Mouse (Mus musculus) layer of hippocampus, adult 6 months (tissue): ENCODE results near the gene Gm49383. TPM values are rescaled to one million over a fixed set of nuclear protein-coding genes. Genes with fewer than 3 reads are reported as not detected.

Experiments used
- long read RNA-seq, 2 experiments: library from polyadenylated mRNA; unstranded; transcript quantifications; one replicate each; pipeline ENCODE4 v2.0.0; 2019 to 2020
- microRNA-seq: library from miRNA; unstranded; fragments of <30 nt; microRNA quantifications from one replicate; pipeline ENCODE4 v1.2.0, GENCODE M21; 2020
- polyA plus RNA-seq: library from polyadenylated mRNA; unstranded; fragments of <200 nt; fragmentation: Nextera tagmentation; gene quantifications from 2 replicates; pipeline ENCODE4 v1.2.3, GENCODE M21; 2021

Gm49383 gene
- polyA plus RNA-seq = 2.6 and 3.3 TPM in 2 replicates
- long read RNA-seq, experiment 1, partial matches to known transcripts = 0 of 1 reads
- long read RNA-seq, experiment 1, other reads (novel, unspliced or antisense) = 1 of 1 reads
- long read RNA-seq, experiment 2, partial matches to known transcripts = 0 of 3 reads
- long read RNA-seq, experiment 2, other reads (novel, unspliced or antisense) = 3 of 3 reads

DNA sequence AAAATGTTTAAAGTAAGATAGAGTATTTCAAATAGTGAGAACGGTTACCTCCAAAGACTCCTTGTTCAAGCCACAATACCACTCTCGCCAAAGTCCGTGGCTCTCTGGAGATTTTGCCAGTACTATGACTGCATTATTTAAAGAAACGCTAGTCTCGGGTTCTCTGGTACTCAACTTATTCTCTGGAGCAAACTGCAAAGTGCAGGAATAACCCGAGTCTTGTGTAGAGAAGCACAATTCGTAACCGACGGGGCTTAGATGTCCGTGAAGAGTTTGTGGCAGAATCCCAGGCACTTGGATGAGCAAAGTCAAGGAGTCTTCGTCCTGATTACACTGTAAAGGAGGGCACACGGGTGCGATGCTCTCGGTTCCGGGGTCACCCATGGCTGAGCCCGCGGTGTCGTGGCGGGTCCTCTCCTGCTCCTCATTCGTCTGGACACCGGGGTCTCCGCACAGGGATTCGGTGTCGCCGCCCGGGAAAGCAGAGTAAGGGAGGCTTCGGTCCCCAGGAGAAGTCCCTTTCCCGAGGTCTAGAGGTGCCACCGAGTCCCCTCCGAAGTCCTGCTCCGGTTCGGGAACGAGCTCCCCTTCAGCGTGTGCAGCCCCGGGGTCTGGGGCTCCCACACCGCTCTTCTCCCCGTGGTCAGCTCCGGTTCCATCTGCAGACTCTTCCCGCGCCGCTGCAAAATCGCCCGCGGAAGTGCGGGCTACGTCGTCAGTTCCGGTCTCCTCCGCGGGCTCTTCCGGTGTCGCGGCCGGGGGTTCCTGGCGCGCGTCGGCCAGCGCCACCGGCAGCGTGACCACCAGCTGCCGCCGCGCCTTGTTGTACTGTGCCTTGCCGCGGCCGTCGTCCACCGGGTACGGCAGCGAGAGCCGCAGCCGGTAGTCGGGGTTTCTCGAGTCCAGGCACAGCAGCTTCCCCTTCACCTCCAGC lies at the start of gene Gm49383:
Gm49383 (minus strand) TSS at position 661 of the 934 bp plus-strand sequence.

DNA sequence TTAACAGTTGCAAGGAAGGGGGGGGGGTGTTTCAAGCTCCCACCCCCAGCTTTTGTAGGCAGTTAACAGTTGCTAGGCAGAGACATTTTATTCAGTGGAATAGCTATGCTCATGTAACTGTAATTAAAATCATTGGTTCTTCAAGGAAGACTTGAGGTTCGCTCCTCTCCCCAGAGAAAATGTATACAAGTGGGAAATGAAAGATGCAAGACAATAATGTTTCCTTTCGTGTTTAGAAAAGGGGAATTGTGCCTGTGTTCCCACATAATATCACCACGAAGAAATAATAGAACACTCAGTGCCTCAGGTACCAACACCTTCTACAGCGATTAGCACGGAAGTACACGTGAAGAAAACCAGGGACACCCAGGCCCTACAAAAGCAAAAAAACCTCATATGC lies 44.0 kb upstream of the Gm49383 start, which contains the start of gene Klhdc1:
Klhdc1 (plus strand) TSS at position 301 of the 400 bp plus-strand sequence.

DNA sequence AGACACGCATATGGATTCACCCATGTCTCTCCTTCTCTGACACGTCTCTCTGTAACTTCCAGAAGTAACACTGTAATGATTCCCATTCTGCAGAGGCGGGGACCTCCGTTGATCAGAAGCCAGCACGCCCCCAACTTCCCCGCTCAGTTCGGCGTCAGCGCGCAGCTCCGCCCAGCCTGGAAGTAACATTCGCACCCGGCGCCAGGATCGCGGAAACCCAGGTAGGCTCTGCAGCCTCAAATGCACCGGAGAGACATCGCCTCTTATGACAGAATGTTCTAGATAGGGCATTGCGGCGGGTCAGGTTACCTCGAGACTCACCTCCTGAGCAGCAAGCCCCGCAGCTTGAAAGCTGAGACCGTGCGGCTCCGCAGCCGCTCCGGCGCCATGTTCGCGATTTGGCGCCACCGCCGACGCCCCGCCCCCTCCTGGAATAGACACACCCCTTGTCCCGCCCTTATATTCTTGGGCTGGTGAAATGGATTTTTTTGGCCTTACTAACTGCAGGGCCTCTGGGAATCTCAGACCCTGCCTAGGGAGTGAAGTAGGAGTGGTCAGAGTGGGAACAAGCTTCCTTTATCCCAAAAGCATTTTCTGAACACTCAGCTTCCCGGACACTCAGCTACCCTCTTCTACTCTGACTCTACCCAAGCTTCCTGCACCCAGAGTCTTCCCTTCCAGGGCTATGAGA lies 31.0 kb upstream of the Gm49383 start, which contains the start of gene Pole2:
Pole2 (minus strand) TSS at position 420 of the 691 bp plus-strand sequence.

DNA sequence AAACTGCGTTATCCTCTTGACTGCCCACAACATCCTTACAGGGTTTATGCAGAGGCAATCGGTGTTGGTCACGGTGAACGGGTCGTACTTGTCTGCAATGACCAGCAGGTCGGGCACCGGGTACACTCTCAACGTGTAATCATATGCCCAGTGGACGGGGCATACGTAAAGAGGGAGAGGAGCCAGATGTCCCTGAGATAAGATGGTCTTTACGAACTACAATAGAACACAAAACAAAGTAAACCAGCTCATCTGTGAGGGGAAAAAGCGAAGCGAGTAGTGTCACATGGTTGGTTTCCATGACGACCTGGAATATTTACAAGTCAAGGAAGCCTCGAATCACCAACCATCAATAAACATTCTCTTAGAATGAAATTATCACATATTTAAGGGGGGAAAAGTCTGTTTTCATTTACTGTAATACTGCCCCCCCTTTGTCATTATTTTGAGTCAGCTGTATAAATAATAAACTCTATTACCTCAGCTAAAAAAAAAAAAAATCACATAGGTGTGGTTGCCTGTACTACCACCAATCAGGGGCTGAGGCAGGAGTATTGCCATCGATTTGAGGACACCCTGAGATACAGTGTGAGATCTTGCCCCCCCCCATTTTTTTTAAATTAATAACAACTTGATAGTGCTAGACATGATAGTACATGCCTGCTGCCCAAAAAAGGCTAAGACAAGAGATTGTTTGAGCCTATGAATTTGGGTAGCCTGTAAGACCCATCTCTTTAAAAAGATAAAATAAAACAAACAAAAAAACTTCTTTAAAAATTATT lies 7.3 kb upstream of the Gm49383 start, which contains the start of gene Gm49384:
Gm49384 (minus strand) TSS at position 216 of the 782 bp plus-strand sequence.

DNA sequence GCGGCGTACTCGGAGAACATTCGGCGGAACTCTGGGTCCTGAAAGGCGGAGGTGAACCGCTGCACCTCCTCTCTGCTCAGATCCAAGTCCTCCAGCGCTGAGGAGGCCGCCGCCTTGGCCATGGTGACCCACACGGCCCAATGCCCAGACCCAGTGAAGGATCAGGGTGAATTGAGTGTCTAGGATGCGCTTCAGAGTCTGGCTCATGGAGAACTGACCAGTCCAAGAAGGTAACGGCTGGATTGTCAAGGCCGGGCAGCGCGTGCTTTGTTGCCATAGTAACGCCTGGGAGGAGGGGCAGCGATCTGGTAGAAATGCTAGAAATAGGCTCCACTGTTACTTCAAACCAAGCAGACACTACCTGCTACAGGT lies 1.2 kb upstream of the Gm49383 start, which contains the start of gene Dnaaf2:
Dnaaf2 (minus strand) TSS at position 266 of the 372 bp plus-strand sequence.

DNA sequence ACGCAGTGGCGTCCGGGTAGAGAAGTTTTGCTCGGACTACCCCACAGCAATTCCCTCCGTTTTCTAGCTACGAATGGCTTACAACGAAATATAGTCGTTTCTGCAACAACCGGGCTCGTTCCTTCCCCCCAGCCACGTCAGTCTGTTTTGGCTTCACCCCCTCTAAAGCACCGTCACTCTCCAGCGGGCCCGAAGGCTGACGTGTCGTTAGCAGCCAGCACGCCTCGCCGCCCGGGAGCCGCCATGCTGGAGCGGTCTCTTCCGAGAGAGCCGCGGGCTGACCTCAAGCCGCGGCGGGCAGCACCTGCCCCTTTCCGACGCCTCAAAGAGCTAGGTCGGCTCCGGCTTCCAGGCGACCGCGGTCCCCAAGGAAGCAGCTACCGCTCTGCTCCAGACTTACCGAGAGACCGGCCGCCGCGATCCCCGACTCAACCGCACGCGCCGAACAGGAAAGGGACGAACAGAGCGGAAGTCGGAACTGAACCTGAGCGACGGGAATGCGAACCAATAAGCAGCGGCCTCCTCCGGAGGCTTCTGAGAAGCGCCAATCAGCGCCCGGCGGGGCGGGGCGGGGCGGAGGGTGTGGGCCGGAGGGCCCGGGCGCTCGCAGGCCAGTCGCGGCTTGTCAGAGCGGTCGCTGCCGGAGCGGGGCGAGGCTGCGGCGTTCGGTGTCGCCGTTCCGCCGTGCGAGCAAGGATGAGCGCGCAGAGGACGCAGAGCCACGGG lies 13.2 kb downstream of the Gm49383 start, which contains the start of the genes Rpl36al and Mgat2:
Rpl36al (minus strand) TSS at position 501 of the 726 bp plus-strand sequence.
Mgat2 (plus strand) TSS at position 575 of the 726 bp plus-strand sequence.

DNA sequence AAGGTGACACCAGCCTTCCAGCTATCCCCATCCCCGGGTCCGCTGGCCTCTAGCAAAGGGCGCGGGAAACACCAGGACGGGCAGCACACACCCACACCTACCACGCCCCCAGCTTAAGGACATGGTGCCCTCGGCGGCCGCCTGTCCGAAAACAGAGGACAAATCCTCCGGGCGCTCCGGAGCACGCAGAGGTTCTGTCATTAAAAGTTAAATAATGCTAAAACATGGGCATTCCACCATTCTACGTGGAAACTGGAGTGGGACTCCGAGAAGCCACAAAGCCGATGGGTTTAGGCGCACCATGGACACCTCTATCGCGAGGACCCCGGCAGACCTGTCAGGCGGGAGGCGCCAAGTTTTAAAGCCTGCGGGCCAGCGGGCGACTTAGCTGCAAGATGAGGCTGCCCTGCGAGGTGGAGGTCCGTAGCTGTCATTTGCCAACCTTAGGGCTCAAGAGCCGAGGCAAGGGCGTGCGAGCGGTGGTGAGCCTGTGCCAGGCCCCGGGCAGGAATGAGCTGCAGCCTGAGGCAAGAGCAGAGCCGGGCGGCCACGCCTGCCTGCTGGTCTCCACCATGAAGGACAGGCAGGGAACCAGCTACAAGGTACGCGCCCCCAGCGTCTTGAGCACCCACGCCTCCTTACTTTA lies 28.3 kb downstream of the Gm49383 start, which contains the start of gene Lrr1:
Lrr1 (plus strand) TSS at position 354 of the 646 bp plus-strand sequence.

DNA sequence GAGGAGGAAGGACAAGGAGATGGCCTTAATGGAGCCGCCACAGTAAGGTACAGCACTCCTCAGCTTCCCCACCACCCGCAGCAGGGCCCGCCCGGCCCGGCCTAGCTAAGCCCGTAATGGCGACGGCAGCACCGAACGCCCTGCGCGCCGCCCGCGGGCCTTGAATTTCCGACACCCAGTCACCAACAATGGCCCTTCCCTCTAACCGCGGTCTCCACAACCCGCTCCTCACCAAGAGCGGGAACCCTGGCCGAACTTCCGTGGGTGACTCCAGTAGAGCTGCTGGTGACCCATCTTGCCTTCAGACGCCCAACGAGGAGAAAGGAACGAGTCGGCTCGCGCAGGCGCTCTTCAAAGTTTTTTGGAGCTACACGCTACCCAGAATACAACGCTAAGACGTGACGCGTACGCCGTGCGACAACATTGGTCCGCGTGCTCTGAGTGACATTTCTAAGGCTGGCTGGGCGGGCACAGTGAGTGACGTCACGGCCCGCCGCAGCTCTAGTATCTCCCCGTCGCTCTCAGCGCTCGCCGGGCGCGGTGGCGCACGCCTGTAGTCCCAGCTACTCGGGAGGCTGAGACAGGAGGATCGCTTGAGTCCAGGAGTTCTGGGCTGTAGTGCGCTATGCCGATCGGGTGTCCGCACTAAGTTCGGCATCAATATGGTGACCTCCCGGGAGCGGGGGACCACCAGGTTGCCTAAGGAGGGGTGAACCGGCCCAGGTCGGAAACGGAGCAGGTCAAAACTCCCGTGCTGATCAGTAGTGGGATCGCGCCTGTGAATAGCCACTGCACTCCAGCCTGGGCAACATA lies 37.9 kb downstream of the Gm49383 start, which contains the start of gene Rps29:
Rps29 (minus strand) TSS at position 422 of the 813 bp plus-strand sequence.

Small RNAs within 50 kb of the gene (microRNA-seq; reads per million reads assigned to microRNA genes)
- gene Gm47287 (not detected), gene Gm47295 (1.1 reads per million)

Other genes starting within 250 kb of the Gm49383 start
- gene Rps29, start 37.9 kb downstream of the Gm49383 start, polyA plus RNA-seq = 7,577 and 7,931 TPM in 2 replicates
- gene Lrr1, start 28.3 kb downstream of the Gm49383 start, polyA plus RNA-seq = 0.16 TPM in 1 of 2 replicates, not detected in the other
- 696 and 750 TPM in 2 replicates for gene Rpl36al, start 13.0 kb downstream of the Gm49383 start, polyA plus RNA-seq
- gene Mgat2, start 12.9 kb downstream of the Gm49383 start, polyA plus RNA-seq = 37.3 and 37.7 TPM in 2 replicates
- 5.2 and 7.0 TPM in 2 replicates for gene Dnaaf2, start 1.3 kb upstream of the Gm49383 start, polyA plus RNA-seq
- 1.2 and 2.5 TPM in 2 replicates for gene Gm49384, start 7.2 kb upstream of the Gm49383 start, polyA plus RNA-seq
- gene Pole2, start 31.1 kb upstream of the Gm49383 start, polyA plus RNA-seq = 0.28 and 0.60 TPM in 2 replicates
- gene Klhdc1, start 44.1 kb upstream of the Gm49383 start, polyA plus RNA-seq = 24.0 and 31.1 TPM in 2 replicates
- 113 and 121 TPM in 2 replicates for gene Klhdc2, start 99.6 kb upstream of the Gm49383 start, polyA plus RNA-seq
- 22.6 and 26.2 TPM in 2 replicates for gene Nemf, start 160.1 kb upstream of the Gm49383 start, polyA plus RNA-seq
- 11.7 and 12.5 TPM in 2 replicates for gene Arf6, start 175.0 kb upstream of the Gm49383 start, polyA plus RNA-seq
- 0.70 and 1.0 TPM in 2 replicates for gene Gm9887, start 175.4 kb upstream of the Gm49383 start, polyA plus RNA-seq